Mouse (Mus musculus) intestine, postnatal 0 days (tissue): ENCODE results near the gene Nlgn2. TPM values are rescaled to one million over a fixed set of nuclear protein-coding genes. Genes with fewer than 3 reads are reported as not detected.

ENCODE experiments used
- ATAC-seq: fragments of 200-750 bp; cut with Nextera tagmentation; 2 replicates; pipeline ENCODE4 v1.8.0; 2017; ENCODE audit warnings: mild to moderate bottlenecking, moderate TSS enrichment, moderate library complexity
- H3K27ac ChIP-seq: fragments of 300-500 bp; sonication (generic); 2 replicates; pipeline ENCODE4 v1.5.1; 2014; ENCODE audit warnings: mild to moderate bottlenecking, low read depth, low read length, moderate library complexity
- H3K27me3 ChIP-seq: fragments of 300-500 bp; sonication (generic); replicated peaks from 2 replicates; pipeline ENCODE4 v1.6.1; 2014; ENCODE audit warnings: low read length, mixed read lengths; ENCODE audit not compliant: control insufficient read depth, insufficient read depth
- H3K36me3 ChIP-seq: fragments of 300-500 bp; sonication (generic); 2 replicates; pipeline ENCODE4 v1.6.1; 2014; ENCODE audit warnings: mild to moderate bottlenecking, moderate library complexity; ENCODE audit not compliant: control insufficient read depth, insufficient read depth
- H3K4me1 ChIP-seq: fragments of 300-500 bp; sonication (generic); replicated peaks from 2 replicates; pipeline ENCODE4 v1.6.1; 2014; ENCODE audit warnings: antibody characterized with exemption, low read length, mixed read lengths; ENCODE audit not compliant: control insufficient read depth, insufficient read depth
- H3K4me2 ChIP-seq: fragments of 300-500 bp; sonication (generic); replicated peaks from 2 replicates; pipeline ENCODE4 v1.6.1; 2014; ENCODE audit warnings: low read depth, mild to moderate bottlenecking, moderate library complexity
- H3K4me3 ChIP-seq: fragments of 300-500 bp; sonication (generic); 2 replicates; pipeline ENCODE4 v1.5.1; 2014; ENCODE audit warnings: low read depth, low read length
- H3K9ac ChIP-seq: fragments of 300-500 bp; sonication (generic); 2 replicates; pipeline ENCODE4 v1.6.1; 2014; ENCODE audit warnings: mild to moderate bottlenecking, low read depth, low read length
- H3K9me3 ChIP-seq: fragments of 300-500 bp; sonication (generic); 2 replicates; pipeline ENCODE4 v1.6.1; 2016; ENCODE audit warnings: mixed run types; ENCODE audit not compliant: control insufficient read depth
- CTCF ChIP-seq: sonication (generic); IDR thresholded peaks from 2 replicates; pipeline ENCODE4 v1.5.1; 2016; ENCODE audit warnings: low read depth, mild to moderate bottlenecking, control low read depth, antibody characterized with exemption, moderate library complexity
- whole genome bisulfite sequencing: fragments of 180-500 bp; shearing (Covaris S2); extraction: QIAGEN DNeasy Blood & Tissue Kit; methylation state at CpG from one replicate; pipeline ENCODE4 v1.1.7; 2014; 5-methylcytosine and 5-hydroxymethylcytosine counted together
- polyA plus RNA-seq: library from polyadenylated mRNA; unstranded; fragments of >200 nt; fragmentation: Nextera tagmentation; extraction: Ambion mirVana; gene quantifications from 2 replicates; pipeline ENCODE4 v1.2.1, GENCODE M21; 2015

Gene Nlgn2
- polyA plus RNA-seq, 1 experiment from 2014 or later = 1.8 TPM

DNA sequence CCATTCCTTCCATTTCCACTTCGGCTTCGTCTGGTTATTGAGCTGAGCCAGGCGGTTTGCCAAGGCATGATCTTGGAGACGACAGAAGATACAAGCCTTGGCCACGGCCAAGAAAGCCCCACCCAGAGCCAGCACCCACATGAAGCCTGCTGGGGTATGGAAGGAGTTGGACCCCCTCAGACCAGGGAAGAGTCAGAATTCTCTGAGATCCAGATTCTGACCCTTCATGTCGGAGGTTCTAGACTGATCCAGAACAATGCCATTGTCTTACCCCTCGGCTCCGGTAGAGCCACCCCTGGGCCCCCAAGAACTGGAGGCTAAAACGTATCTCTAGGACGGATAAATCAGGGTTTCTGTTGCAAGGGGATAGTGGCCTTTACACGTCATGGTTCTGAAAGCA is 40.3 kb upstream of the Nlgn2 start, which contains the start of gene Tmem95:
Gene Tmem95, minus strand, starts transcription at position 141 of the 400 bp plus-strand sequence.
- 91% methylated on average over 11 of the region's 11 CpGs for WGBS

GRCm38 (mm10) chr11:69876867-69877266 is 39.3 kb upstream of the Nlgn2 start:
- Histone ChIP-seq H3K36me3 (no peaks in the 10 kb centered on the region), H3K4me3 (no peak overlapping the region), H3K4me2 (peak overlapping the region; percentile 35), H3K9me3 (no peaks in the 10 kb centered on the region), H3K9ac (no peak overlapping the region; the same call in 1 of the 2 replicates), H3K27me3 (no peaks in the 10 kb centered on the region), H3K4me1 (peaks cover 5% of the 10 kb centered on the region; the same call in 1 of the 2 replicates), H3K27ac (no peak overlapping the region; the same call in 1 of the 2 replicates)
- ATAC-seq = peak; percentile 39
- WGBS = 3% methylated on average over 12 of the region's 12 CpGs
- TF ChIP-seq CTCF = peak; percentile 95

More for the DNA sequence above, 40.3 kb upstream of the Nlgn2 start, which contains the start of gene Tmem95:
- TF ChIP-seq CTCF = no peak
- Histone ChIP-seq H3K27me3 (no peaks in the 10 kb centered on the region), H3K4me3 (no peak within 1 kb of the TSS), H3K9ac (no peak within 1 kb of the TSS; the same call in 1 of the 2 replicates), H3K4me2 (peak within 1 kb of the TSS; percentile 87), H3K27ac (no peak within 1 kb of the TSS; the same call in 1 of the 2 replicates), H3K36me3 (no peaks in the 10 kb centered on the region), H3K4me1 (peaks cover 5% of the 10 kb centered on the region; the same call in 1 of the 2 replicates), H3K9me3 (no peaks in the 10 kb centered on the region)
- no peak for ATAC-seq

GRCm38 (mm10) chr11:69876186-69876585 is 38.6 kb upstream of the Nlgn2 start:
- Histone ChIP-seq H3K27me3 (no peaks in the 10 kb centered on the region), H3K4me2 (peak overlapping the region; percentile 35; the same call in 1 of the 2 replicates), H3K4me3 (no peak overlapping the region), H3K4me1 (peaks cover 5% of the 10 kb centered on the region; the same call in 1 of the 2 replicates), H3K36me3 (no peaks in the 10 kb centered on the region), H3K9ac (no peak overlapping the region), H3K9me3 (no peaks in the 10 kb centered on the region), H3K27ac (peak overlapping the region; percentile 28; the same call in 1 of the 2 replicates)
- ATAC-seq = no peak
- 44% methylated on average over 7 of the region's 7 CpGs for WGBS
- TF ChIP-seq CTCF = no peak

- Histone ChIP-seq H3K9ac (no peak overlapping the region), H3K27me3 (no peaks in the 10 kb centered on the region), H3K27ac (no peak overlapping the region), H3K36me3 (no peaks in the 10 kb centered on the region), H3K4me2 (no peak overlapping the region), H3K4me3 (no peak overlapping the region), H3K9me3 (no peaks in the 10 kb centered on the region), H3K4me1 (no peaks in the 10 kb centered on the region)
- ATAC-seq = no peak
- TF ChIP-seq CTCF = no peak
- WGBS = 82% methylated on average over 4 of the region's 4 CpGs
Measured at GRCm38 (mm10) chr11:69872451-69872850, 34.9 kb upstream of the Nlgn2 start.

DNA sequence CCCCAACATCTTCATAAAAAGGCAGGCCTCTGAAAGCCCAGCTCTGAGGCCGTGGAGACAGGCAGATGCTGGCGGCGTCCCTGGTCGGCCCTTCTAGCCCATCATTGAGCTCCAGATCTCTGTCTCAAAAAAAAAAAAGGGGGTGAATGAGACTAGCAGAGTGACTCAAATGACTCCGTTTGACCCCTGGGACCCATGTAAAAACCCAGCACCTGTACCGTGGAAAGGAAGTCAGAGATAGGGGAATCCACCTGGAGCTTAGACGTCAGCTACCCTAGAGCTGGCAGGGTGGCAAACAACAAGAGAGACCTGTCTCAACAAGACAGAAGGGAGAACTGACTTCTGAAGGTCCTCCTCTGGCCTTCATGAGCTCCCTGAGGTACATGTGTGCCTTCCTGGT is 34.2 kb upstream of the Nlgn2 start:
- TF ChIP-seq CTCF = no peak
- Histone ChIP-seq H3K36me3 (no peaks in the 10 kb centered on the region), H3K9me3 (no peaks in the 10 kb centered on the region), H3K4me1 (no peaks in the 10 kb centered on the region), H3K27ac (no peak overlapping the region), H3K27me3 (no peaks in the 10 kb centered on the region), H3K4me2 (no peak overlapping the region), H3K4me3 (no peak overlapping the region), H3K9ac (no peak overlapping the region)
- 86% methylated on average over 7 of the region's 7 CpGs for WGBS
- no peak for ATAC-seq

DNA sequence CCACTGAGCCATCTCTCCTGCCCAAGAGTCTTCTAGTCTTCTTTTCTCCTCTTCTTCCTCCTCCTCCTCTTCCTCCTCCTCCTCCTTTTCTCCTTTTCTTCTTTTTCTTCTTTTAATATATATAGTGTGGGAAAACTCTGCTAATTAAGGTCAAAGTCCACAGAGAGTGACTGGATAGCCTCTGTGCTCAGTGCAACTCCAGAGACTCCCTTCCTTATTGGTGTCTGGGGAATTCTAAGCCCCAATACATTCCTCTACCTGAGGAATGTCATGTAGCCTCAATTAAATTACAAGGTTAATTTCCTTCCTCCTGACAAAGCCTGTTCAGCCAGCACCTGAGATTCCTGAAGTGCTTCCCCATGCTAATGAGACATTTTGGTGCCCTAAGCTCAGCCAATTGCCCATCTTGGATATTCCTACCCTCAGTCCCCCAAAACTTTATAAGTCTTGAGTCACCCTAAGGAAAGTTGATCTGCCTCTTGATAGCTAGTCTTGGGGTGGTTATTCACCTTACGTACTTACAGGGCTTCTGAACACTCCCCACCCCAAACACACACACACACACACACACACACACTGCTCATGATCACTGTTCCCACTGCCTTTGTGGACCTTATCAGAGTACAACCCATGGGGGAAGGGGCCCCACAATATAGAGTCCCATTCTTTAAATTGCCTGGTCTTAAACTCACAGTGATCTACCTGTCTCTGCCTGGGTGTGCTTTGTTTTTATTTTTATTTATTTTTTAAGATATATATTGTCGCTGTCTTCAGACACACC is 32.9 kb upstream of the Nlgn2 start:
- no peak for TF ChIP-seq CTCF
- H3K9ac ChIP-seq = no peak overlapping the region
- no peak overlapping the region for H3K4me3 ChIP-seq
- H3K4me1 ChIP-seq = no peaks in the 10 kb centered on the region
- H3K27ac ChIP-seq = no peak overlapping the region
- no peaks in the 10 kb centered on the region for H3K36me3 ChIP-seq
- H3K27me3 ChIP-seq = no peaks in the 10 kb centered on the region
- H3K9me3 ChIP-seq = no peaks in the 10 kb centered on the region
- H3K4me2 ChIP-seq = no peak overlapping the region
- ATAC-seq = peak; percentile 73
- WGBS = 63% methylated on average over 2 of the region's 2 CpGs
